Mouse (Mus musculus) common myeloid progenitor, adult 5-6 weeks (primary cell): ENCODE results near the gene Synpo2. TPM values are rescaled to one million over a fixed set of nuclear protein-coding genes. Genes with fewer than 3 reads are reported as not detected.

Experiments used
- ATAC-seq: replicated peaks from 2 replicates; pipeline ENCODE4 v1.8.0; 2016; ENCODE audit warnings: low read depth, mild to moderate bottlenecking, moderate TSS enrichment, inconsistent platforms; ENCODE audit not compliant: poor library complexity, severe bottlenecking
- total RNA-seq: library from RNA; stranded (forward); fragments of 200-1000, 187-1606 nt; gene quantifications from 2 replicates; pipeline ENCODE4 v1.2.3, GENCODE M21; 2017

Gene Synpo2
- total RNA-seq, 1 experiment from 2014 or later, result 2.7 TPM

DNA sequence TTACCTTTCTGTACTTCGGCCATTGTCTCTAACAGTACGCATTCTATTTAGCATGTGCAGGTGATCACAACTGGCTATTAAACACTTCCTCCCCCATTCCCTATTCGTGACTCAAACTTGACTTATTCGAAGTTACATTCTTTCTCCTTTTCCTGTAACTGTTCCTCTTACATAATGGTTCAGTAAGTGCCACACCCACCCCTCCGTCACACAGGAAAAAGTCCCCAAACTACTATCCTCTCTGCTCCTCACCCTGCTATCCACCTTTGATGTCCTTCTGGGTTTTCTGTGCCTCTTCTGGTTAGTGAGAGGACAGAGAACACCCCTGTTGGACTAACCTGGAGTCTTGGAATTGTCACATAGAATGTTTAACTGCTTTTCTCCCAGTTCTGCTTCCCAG, 28.6 kb downstream of the Synpo2 start:
- peak; percentile 47 for ATAC-seq

DNA sequence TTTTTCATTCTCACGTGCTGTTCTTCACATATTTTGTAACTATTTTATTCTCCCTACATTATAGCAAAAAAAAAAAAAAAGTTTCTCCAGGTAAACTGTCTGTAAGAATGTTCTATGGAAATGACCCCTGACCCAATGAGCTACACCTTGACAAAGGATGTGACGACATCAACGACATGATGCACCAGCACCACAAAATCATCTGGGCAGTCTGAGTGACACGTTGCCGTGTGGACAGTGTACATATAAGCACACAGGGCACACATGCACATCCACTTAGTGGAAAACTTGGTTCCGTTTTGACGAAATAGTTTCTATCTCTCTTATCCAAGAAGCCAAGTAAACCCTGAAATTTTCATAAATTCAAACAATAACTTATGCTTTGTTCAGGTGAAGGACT, 30.5 kb downstream of the Synpo2 start:
- ATAC-seq, result no peak

DNA sequence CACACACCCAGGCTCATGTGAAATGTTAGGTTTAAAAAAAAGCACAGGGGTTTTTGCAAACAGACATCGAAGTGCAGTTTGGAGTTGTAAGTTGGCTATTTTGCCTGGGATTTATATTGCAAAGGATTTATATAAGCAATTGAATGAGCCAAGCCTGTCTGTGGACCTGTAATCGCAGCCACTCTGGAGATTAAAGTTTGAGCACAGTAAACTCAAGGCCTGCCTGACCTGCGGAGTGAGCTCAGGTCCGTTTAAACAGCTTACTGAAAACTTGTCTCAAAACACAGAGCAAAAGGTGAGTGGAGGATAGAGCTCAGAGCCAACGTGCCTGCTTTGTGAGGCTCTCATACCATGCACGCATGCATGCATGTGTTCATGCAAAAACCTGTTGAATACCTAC, 30.9 kb downstream of the Synpo2 start:
- no peak for ATAC-seq

DNA sequence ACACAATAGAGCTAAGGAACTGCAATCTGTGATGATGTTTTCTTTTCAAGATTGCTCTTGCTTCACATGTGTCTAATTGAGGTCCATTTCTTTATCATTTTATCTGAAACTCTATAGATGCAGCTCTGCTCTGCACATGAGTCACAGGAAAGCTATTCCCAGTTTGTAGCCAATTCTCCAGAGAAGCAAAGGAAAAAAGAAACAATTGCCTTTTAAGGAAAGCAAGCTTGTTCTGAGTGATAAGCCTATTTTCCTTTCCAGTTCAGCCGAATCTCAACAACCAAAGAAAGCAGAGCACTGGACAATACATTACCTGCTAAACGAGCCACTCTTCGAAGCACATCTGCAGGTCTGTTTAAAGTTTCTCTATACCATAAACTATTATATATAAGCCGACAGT, 31.3 kb downstream of the Synpo2 start:
- ATAC-seq, result no peak

DNA sequence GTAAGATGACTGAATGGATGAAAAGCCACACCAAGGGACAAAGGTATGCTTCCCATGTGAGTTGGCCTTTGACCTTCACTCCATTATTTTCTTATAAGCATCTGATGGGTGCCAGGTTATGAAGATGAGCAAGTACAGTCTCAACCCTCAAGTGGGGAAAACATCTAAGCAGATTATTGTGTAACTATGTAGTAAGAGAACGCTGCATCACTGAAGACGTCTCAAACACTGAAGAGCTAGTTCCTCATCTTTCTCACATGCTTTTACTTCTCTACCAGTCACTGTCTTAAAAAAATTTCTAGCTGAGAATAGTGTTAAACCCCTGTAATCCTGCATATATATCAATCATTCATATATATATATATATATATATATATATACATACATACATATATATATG, 34.2 kb downstream of the Synpo2 start:
- 0 out of 2 replicates have a peak, but pooled peaks have one; percentile 42 for ATAC-seq

DNA sequence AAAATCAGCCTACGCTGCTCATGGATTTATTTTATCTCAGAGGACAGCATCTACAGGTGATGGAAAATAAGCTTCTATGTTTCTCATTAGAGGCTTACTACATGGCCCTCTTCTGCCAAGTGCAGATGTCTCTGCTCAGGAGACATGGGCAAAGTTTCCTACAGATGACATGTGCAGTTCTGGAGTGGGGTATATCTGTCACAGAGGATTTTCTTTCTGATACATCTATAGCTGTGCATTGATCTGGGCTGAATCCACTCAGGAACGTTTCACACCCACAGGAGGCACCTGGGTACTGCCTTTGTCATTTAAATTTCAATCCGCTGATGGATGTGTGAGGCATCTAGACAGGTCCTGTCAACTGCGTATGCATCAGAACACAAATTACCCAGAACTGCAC, 42.2 kb downstream of the Synpo2 start:
- no peak for ATAC-seq

DNA sequence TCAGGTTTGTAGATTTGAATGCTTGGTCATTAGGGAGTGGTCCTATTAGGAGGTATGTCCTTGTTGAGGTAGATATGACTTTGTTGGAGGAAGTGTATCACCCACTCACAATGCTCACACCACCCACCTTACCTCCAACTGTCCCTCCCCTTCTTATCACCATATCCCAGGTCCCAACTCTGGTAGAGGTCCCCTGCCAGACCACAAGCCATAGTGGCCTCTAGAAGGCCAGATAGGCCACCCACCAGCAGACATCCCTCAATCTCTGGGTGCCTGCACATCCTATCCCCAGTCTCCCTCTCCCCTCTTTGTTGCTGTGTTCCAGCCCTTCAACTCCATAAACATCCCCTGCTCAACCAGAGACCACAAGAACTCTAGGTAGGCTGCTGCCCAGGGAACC, 44.3 kb downstream of the Synpo2 start:
- peak; percentile 72 for ATAC-seq

DNA sequence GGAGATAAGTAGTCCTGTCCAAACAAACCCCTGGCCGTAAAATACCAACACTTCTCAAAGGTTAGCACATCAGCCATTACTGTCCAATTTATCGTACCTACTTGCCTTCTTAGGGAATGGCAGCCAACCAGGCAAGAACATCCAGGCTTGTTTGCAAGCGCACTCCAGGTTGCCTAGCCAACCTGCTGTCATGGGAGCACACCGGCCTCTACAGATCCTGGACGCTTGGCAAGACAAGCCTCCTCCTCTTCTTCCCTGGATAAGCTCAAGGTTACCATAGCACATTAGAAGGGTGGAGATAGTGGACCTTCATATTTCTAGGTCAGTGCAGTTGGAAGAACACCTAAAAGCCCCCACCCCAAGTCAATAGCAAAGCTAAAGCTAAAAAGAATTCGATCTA, 45.6 kb downstream of the Synpo2 start:
- ATAC-seq, result no peak

DNA sequence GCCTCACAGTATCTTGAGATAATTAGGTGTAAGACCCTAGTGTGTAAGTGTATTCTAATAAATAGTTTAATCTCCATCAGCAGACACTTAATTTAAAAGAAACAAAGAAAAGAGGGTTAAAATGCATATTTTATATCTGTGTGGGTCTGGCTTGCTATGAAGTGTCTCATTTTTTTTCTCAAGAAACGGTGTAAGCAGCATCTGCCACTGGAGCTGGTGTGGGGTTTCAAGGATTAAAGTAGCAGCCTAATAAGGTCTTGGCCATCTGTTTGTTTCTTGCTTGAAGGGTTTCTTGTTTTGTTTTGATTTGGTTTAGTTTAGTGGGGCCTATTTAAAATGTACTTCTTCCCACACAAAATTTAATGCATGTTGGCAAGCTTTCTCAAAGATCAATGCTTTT, 46.1 kb downstream of the Synpo2 start:
- ATAC-seq, result no peak

DNA sequence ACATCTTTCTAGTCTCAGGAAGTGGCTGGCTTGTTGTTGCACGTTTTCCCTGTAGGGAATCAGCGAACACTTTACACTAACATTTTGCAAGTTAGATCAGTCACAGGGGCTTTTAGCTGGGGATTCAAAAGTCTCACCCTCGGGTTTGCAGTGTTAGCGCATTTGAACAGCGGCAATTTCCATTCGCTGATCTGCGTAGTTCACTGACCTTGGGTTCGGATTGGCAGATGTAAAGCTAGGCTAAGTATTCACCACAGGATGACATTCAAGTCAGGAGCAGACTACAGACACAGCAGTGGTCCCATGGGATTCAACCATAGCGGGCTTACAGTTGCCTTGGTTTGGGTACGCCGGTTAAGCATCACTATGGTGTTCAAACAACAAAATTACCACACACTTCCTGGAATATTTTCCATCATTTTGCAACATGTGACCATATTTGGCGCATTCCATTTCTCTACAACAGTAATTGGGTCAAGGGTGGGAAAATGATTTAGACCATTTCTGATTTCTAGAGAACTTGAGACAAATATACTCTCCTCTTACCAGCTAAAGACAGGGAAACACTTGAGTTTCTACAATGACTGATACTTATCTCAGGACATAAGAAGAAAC, 47.2 kb downstream of the Synpo2 start:
- ATAC-seq, result no peak

DNA sequence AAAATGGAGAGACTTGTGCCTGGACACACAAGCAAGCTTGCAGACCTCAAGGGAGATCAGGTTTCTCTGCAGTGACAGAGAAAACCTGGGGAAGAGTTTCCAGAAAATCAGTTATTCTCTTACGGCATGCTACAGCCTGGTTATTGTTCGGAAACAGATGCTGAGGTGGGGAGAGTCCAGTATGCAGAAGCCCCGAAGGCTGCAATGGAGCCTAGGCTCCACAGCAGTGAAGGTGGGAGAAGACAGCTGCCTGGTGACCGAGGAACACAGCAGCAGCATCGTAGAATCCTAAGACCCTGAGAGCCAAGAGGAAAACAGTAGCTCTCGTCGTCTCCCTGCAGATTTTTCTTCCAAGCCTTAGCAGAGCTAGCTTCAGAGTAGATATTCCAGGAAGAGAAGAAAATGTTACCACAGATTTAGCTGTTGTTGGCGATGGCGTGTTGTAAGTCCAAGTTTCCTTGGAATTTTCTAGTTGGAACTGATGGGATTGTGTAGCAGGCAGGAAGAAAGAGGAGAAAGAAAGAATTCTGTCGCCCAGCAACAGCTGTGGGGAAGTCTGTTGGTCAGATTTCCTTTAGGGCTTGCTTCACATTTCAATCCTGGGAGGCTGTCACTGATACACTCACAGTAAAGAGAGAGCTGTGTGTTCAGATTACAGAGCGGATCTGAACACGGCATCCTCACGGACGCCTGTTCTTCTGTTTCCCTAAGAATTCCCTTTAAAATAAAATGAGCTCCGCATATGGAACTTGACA, 48.4 kb downstream of the Synpo2 start:
- no peak for ATAC-seq

DNA sequence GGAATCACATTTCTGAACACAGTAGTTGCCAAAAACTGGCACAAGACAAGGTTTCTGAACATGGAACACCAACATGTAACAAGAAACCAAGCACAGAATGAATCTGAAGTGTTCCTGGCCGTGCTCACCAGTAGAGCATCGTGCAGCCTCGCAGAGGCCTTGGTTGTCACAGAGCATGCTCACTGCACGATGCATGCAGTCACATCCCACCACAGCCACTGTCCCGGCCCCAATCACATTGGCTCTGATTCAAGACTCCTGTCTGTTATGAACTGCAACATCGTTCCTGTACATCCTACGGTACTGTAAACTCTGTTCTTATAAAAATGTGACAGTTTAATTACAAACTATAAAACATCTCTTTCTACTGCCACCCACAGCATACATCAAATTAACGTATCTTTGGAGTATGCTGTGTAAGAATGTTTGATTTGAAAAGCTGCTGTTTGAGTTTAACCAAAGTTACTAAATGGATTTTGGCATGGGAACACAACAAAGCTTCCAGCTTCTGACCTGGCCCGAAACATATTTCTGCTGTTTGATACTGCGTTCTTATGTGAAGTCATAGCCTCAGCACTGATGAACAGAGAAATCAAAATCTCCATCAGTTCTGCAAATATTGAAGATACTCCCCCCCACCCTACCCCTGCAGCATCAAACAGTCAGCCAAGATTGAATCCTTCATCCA, 50.6 kb downstream of the Synpo2 start:
- no peak for ATAC-seq

DNA sequence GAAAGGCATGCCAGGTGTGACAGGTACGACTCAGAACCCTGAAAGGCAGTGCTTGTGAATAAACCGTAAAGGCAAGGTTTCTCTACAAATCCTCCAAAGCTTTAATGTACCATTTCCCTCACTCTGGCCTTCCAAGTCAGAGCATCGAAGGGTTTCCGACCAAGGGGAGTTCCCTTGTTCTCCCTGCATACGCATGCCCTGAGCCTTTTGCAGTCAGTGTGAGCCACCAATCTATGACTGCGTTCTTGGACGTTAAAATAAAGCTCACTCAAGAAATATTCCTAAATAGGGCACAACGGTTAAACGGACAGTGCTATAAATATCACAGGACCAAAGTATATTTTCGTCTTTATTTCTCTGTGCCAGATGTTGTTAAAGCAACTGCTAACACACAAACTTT, 51.7 kb downstream of the Synpo2 start:
- ATAC-seq, result no peak

DNA sequence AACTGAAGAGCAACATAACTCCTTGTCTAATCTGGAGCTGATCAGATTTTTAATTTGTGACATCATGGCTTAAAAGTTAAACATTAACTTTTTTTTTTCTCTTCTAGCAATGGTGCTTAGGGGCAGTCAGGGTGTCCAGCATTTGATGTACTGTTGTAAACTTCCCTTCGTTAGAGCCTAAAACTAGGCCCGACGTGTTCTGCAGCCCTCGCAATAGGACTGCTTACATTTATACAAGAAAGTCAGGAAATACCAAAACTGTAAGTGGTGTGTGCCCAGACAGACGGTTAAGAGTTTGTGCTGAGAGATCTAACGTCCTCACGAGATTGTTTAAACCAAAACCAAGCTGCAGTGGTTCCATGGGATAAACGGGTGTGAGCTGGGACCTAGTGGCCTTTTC, 56.4 kb downstream of the Synpo2 start:
- no peak for ATAC-seq

DNA sequence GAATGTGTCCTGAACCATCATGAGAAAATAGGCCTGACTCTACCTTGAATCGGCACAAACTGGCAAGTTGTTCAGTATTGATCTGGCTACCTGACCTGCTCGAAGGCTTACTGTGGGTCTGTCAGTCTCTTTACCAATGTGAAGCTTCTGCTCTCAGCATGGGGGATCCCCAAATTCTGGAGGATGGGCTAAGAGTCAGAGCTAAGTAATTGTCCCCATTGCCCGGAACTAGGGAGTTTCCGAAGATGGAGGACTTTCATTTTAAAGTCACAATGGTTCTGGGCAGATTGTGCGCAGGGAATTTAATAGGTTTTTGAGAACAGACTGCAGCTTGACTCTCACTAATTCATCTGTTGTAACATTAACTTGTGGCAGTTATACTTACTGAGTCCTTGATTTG, 56.9 kb downstream of the Synpo2 start:
- ATAC-seq, result no peak

DNA sequence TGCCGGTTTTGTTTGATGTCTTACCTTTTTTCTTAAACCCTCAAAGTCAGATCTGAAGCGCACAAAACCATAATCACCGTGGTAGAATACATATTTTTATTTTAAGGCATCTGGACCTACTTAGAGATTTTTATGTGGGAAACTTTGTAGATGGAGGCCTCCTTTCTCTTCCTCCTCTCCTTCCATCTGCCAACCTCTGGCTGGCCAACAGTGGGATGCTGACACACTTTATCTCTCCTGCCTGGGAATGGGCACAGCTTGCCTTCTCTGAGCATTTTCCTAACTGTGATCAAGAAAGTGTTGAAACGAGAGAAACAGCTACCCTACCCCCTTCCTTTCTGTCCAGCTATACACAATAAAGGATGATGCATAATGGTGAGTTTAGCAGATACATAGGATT, 57.5 kb downstream of the Synpo2 start:
- no peak for ATAC-seq

DNA sequence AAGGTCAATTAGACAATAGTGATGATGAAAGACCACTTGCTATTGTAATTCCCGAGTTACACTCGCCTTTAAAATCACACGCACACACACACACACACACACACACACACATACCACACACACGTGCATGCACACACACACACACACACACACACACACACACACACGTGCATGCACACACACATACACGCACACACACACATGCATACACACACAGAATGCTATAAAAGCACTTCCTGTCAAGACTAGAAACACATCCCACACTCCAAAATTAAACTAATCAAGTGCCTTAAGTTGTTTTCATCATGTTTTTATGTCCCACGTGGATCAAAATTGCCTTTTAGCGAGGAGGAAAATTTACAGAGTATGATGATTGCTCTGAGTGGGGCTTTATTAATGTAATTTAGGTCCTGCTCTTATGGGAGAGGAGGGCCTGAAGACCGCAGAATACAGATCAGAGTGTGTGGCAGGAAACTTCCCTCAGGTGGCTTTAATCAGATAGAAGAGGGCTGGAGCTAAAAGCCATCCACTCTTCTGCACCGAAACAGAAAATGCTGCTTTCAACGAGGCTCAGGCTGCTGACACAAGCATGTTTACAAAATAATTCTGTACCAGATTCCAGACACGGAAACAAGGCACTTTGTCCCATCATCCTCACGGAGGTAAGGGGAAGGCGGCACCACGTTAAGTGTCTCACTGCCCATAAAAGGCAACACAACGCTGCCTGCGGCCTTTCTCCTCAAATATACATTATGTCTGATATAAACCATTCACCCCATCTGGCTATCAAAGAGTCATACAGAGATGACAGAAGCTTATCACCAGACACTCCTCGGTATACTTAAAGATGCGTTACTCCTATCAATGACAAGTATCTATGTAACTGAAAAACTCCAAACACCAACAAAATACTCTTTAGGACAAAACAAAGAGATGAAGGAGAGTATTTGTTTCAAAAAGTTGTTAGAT, 59.3 kb downstream of the Synpo2 start:
- ATAC-seq, result peak; percentile 34; the same call in 1 of the 2 replicates

DNA sequence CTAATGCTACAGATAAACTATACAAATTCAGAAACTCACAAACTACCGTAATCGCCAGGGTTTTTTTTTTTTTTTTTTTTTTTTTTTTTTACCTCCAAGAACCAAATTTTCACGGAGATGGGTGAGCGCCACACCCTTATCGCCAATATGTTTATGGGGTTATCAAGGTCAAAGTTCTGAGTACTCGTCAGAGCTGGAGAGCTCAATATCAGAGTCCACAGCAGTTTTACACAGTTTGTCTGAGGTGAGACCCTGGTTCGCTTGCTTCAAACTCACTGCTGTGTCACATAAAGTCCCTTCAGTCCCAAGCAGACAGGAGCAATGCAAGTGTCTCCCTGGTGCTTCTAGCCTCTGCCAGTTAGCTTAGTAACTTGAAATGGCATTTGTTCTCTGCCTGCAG, 60.8 kb downstream of the Synpo2 start:
- ATAC-seq, result no peak

DNA sequence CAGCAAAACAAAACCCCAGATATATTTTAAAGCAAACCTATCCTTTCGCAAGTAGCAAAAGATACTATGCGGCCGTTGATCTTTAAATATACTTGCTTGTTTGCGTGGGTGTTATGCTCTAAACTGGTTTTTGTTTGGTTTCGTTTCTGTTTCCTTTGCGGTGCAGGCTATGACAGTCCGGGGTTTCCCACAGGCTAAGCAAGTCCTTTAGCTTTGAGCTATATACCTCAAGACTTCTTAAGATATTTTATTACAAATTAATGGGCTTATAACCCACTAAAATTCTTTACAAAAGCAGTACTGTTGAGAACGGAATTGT, 61.6 kb downstream of the Synpo2 start:
- ATAC-seq, result peak; percentile 40

DNA sequence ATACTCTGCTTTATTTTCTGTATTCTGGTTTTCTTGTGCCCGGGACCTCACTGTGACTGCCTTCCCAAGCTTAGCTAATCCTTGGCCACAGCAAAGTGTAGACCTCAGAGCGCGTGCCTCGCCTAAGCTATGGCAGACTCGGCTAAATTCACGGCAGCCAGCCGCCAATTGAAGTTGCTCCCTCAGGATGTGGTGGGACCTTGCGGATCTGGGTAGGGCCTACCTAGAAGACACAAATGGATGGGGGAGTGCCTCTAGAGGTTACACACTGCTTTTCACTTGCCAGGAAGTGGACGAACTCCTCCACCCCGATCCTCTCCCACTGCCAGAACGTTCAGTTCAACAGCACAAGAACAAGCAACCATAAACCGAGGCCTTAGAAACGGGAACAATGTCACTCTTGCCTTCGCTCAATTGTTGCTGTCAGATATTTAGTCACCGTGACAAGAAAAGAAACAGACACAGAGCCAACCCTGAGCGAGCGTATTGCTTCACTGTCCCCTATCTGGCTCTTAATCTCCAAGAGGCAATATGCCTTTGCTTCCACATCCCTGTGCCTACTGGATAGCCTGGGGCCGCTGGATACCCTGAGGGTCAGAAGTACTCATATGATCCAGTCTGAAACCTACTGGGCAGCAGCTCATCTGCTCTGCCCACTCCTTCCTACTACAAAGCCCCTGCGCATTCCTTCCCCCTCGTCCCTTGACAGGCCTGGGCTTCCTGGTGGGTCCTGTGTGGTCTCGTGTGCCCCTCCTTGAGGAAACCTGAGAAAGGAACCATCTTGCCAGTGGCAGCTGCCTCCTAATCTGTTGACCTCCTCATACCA, 62.2 kb downstream of the Synpo2 start:
- peak; percentile 34 for ATAC-seq
